Mouse (Mus musculus): ENCODE measurements around the gene Kifc1. TPM values are rescaled to one million over a fixed set of nuclear protein-coding genes. Genes with fewer than 3 reads are reported as not detected.

Kifc1 gene
- 7.3 and 8.5 TPM in 2 replicates for polyA plus RNA-seq (2012; rRNA removed; ENCODE audit: low replicate concordance)

DNA sequence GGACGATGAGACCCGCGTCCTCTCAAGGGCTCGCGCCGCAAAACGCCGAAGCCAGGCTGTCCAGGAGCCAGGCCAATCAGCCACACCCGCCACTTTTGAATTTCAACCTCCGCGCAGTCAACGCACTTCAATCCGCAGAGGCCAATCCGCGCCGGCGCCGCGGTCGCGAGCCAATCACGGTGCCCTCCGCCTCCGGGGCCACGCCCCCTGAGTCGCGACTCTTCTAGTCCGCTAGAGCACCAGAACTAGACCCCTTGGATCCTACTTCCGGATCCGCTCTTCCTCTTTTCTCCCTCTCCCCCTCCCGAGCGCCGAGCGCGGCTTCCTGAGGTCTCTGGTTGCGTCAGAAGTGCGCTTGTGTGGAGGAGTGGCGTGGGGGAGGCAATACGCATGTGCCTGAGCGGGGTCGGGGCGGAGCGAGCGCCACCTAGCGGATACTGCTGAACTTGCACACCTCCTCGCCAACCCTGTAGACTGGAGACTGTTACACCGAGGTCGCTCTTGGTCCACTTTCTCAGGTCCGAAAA is at the start of gene Kifc1:
Gene Kifc1, minus strand, starts transcription at position 129 of the 527 bp plus-strand sequence.

DNA sequence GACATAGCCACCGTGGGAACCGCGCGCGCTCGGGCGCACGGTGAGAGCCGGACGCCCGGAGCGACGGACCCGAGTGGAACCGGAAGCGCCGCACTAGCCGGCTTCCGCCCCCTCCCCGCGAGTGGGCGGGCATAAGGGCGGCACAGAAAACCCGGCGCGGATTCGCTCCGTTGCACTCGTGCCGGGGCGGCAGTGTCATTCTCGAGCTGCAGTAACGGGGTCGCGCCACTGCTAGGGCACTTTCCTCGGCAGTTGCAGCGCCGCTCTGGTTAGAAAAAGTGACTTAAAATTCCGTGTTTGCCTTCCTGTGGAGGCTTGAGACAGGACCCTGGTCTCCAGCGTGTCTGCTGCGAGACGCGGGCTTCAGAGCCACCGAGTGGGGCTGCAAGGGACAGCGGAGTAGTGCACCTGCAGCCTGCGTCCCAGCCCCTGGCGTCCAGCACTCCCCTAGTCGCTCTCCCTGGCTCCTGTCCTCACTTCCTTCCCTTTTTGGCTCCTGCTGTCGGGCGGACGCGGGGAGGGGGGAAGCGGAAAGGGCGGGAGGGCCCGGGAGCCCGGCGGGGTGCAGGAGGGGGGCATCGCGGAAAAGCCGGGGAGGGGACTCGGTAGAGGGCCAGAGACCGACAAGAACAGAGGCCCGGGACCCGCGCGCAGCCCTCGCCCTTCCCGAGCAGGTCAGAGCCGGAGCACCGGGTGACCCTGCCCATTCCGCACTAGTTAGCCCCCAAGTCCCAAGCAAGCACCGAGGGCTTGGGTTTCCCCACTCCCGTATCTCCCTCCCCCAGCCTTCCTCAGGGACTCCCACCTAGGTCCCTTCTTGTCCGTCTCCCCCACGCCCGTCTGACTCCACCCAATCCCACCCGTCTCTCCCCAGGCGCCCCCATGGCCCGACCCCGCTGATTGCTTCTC is 39.2 kb upstream of the Kifc1 start, which contains the start of gene Rgl2:
Gene Rgl2, plus strand, starts transcription at position 173 of the 909 bp plus-strand sequence.

GRCm38 (mm10) chr17:33915671-33916250 is 25.3 kb upstream of the Kifc1 start, which contains the start of the genes Tapbp and Zbtb22:
TSS of gene Tapbp (plus strand) at chr17:33915899.
TSS of gene Zbtb22 (plus strand) at chr17:33915904.

DNA sequence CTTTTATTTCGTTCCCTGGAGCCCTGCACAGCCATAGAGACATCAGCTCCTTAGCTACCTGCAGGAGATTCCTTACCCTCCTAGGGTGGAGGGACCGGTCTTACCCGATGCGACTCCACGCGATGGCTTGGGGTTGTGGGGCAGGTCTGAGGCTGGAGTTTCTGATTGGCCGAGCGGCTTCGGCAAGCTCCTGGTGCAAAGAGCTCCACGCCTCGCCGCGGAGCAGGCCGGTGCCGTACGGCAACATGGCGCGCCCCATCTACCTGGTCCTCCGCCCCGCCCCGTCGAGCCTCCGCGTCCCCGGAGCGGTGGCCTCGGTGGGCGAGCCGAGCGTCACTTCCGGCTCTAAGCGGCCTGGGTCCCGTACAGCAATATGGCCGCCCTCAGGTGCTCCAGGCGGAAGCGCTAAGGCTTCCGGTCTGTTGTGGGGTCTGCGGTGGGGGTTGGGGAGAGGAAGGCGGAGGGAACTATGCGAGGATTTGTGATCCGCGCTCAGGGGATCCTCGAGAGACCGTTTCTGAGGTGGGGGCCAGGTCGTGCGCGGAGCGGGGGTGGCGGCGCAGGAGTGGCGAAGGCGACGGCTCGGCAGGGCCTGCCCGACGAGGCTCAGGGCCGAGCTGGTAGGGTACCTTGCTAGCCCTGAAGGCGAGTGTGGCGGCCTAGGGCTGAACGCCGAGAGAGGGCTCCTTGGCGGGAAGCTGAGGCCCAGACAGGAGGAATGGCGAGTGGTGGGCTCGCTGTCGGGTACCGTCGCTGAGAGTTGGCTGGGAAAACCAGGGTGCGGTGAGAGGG is 18.8 kb upstream of the Kifc1 start, which contains the start of gene Daxx:
Gene Daxx, plus strand, starts transcription at position 338 of the 792 bp plus-strand sequence.

GRCm38 (mm10) chr17:33904835-33905234 is 14.4 kb upstream of the Kifc1 start, which contains the start of gene Platr17:
TSS of gene Platr17 (plus strand) at chr17:33905135.

DNA sequence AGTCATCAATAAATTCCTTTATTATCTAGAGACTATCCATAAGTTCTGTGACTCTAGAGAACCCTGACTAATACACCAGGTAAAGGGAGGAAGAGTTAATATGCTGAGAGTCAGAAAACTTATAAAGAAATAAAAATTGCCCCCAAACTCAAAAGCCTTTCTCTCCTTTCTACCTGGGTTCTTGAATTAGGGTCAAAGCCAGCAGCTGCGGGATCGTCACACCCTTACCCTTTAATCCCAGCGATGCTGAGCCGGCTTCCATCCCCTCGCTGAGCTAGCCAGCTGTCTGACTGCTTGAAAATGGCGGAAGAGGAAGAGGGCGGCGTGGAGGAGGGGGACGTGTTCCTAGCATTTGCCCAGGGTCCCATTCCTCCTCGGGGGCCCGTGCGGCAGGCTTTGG is 16.9 kb downstream of the Kifc1 start, which contains the start of gene Gm7029:
Gene Gm7029, plus strand, starts transcription at position 301 of the 400 bp plus-strand sequence.

DNA sequence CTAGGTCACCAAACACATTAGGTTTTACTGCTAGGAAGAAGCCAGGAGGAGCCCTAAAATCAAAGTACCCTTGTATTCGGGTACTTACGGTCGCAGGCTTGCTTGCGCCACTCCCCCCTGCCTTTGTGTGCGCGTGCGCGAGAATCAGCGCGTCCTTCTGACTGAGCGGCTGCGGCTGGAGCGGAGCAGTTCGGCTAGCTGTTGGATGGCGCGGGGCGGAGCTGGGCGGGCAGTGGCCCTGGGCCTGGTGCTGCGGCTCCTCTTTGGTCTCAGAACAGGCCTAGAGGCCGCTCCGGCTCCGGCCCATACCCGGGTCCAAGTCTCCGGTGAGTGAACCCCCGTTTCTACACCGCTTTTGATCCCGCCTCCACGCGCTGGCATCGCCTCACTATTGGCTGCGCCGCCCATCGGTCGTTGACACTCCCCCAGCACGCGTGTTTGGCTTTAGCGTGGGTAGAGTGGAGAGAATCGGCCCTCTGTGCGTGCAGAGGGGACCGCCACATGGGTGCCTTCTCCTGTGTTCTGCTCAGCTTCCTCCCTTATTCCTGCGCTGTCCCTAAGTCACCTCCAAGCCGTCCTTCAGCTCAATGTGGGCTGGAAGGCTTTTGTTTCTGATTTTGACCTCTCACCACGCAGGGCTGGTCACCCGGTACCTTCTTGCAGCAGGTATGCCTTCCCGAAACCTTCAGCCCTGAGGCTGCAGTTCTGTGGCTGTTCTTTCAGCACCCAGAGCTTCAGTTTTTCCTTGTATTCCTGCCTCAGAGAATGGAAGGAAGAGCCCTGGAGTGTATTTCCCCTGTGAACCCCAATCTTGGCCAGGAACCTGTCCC is 47.3 kb downstream of the Kifc1 start, which contains the start of gene Cd320:
Gene Cd320, plus strand, starts transcription at position 126 of the 830 bp plus-strand sequence.

Other genes starting within 250 kb of the Kifc1 start
- gene Hnrnpm, start 203.8 kb downstream of the Kifc1 start, polyA plus RNA-seq (2012; rRNA removed; ENCODE audit: low replicate concordance): 47.0 and 51.6 TPM in 2 replicates
- 51.8 and 80.7 TPM in 2 replicates for gene March2, start 172.0 kb downstream of the Kifc1 start, polyA plus RNA-seq (2012; rRNA removed; ENCODE audit: low replicate concordance)
- 313 and 378 TPM in 2 replicates for gene Rab11b, start 130.1 kb downstream of the Kifc1 start, polyA plus RNA-seq (2012; rRNA removed; ENCODE audit: low replicate concordance)
- 30.9 and 75.7 TPM in 2 replicates for gene Angptl4, start 108.8 kb downstream of the Kifc1 start, polyA plus RNA-seq (2012; rRNA removed; ENCODE audit: low replicate concordance)
- gene Kank3, start 80.1 kb downstream of the Kifc1 start, polyA plus RNA-seq (2012; rRNA removed; ENCODE audit: low replicate concordance): 13.8 and 18.4 TPM in 2 replicates
- 251 and 364 TPM in 2 replicates for gene Rps28, start 66.1 kb downstream of the Kifc1 start, polyA plus RNA-seq (2012; rRNA removed; ENCODE audit: low replicate concordance)
- 339 and 519 TPM in 2 replicates for gene Ndufa7, start 66.1 kb downstream of the Kifc1 start, polyA plus RNA-seq (2012; rRNA removed; ENCODE audit: low replicate concordance)
- 18.6 and 19.9 TPM in 2 replicates for gene Cd320, start 47.6 kb downstream of the Kifc1 start, polyA plus RNA-seq (2012; rRNA removed; ENCODE audit: low replicate concordance)
- not detected in 2 replicates for gene Gm7029, start 16.8 kb downstream of the Kifc1 start, polyA plus RNA-seq (2012; rRNA removed; ENCODE audit: low replicate concordance)
- 0.24 TPM in 1 of 2 replicates, not detected in the other for gene Platr17, start 14.5 kb upstream of the Kifc1 start, polyA plus RNA-seq (2012; rRNA removed; ENCODE audit: low replicate concordance)
- 42.4 and 47.2 TPM in 2 replicates for gene Daxx, start 18.8 kb upstream of the Kifc1 start, polyA plus RNA-seq (2012; rRNA removed; ENCODE audit: low replicate concordance)
- gene Tapbp, start 25.2 kb upstream of the Kifc1 start, polyA plus RNA-seq (2012; rRNA removed; ENCODE audit: low replicate concordance): 220 and 430 TPM in 2 replicates
- 65.9 and 84.1 TPM in 2 replicates for gene Zbtb22, start 25.2 kb upstream of the Kifc1 start, polyA plus RNA-seq (2012; rRNA removed; ENCODE audit: low replicate concordance)
- 88.3 and 111 TPM in 2 replicates for gene Rgl2, start 38.9 kb upstream of the Kifc1 start, polyA plus RNA-seq (2012; rRNA removed; ENCODE audit: low replicate concordance)
- gene Pfdn6, start 49.7 kb upstream of the Kifc1 start, polyA plus RNA-seq (2012; rRNA removed; ENCODE audit: low replicate concordance): 6.1 and 14.4 TPM in 2 replicates
- 10.8 and 15.6 TPM in 2 replicates for gene Wdr46, start 50.0 kb upstream of the Kifc1 start, polyA plus RNA-seq (2012; rRNA removed; ENCODE audit: low replicate concordance)
- gene B3galt4, start 60.8 kb upstream of the Kifc1 start, polyA plus RNA-seq (2012; rRNA removed; ENCODE audit: low replicate concordance): 27.8 and 35.0 TPM in 2 replicates
- gene Vps52, start 65.2 kb upstream of the Kifc1 start, polyA plus RNA-seq (2012; rRNA removed; ENCODE audit: low replicate concordance): 50.7 and 52.9 TPM in 2 replicates
- gene Rps18, start 65.3 kb upstream of the Kifc1 start, polyA plus RNA-seq (2012; rRNA removed; ENCODE audit: low replicate concordance): 196 and 219 TPM in 2 replicates
- gene H2-K1, start 109.7 kb upstream of the Kifc1 start, polyA plus RNA-seq (2012; rRNA removed; ENCODE audit: low replicate concordance): 4,063 and 9,745 TPM in 2 replicates
- gene Ring1, start 134.0 kb upstream of the Kifc1 start, polyA plus RNA-seq (2012; rRNA removed; ENCODE audit: low replicate concordance): 22.1 and 26.1 TPM in 2 replicates
- 73.6 and 117 TPM in 2 replicates for gene H2-Ke6, start 137.4 kb upstream of the Kifc1 start, polyA plus RNA-seq (2012; rRNA removed; ENCODE audit: low replicate concordance)
- 161 and 163 TPM in 2 replicates for gene Slc39a7, start 141.0 kb upstream of the Kifc1 start, polyA plus RNA-seq (2012; rRNA removed; ENCODE audit: low replicate concordance)
- 73.7 and 88.7 TPM in 2 replicates for gene Rxrb, start 141.2 kb upstream of the Kifc1 start, polyA plus RNA-seq (2012; rRNA removed; ENCODE audit: low replicate concordance)
- 1.3 and 6.3 TPM in 2 replicates for gene Col11a2, start 148.8 kb upstream of the Kifc1 start, polyA plus RNA-seq (2012; rRNA removed; ENCODE audit: low replicate concordance)
- gene H2-Oa, start 201.7 kb upstream of the Kifc1 start, polyA plus RNA-seq (2012; rRNA removed; ENCODE audit: low replicate concordance): 4.6 and 11.9 TPM in 2 replicates
- 40.9 and 173 TPM in 2 replicates for gene H2-DMa, start 228.9 kb upstream of the Kifc1 start, polyA plus RNA-seq (2012; rRNA removed; ENCODE audit: low replicate concordance)
- gene Brd2, start 232.0 kb upstream of the Kifc1 start, polyA plus RNA-seq (2012; rRNA removed; ENCODE audit: low replicate concordance): 84.7 and 92.1 TPM in 2 replicates

Data from duodenum, adult 2 months (tissue).